Mouse (Mus musculus): ENCODE data around the gene Hsd11b2. TPM values are rescaled to one million over a fixed set of nuclear protein-coding genes. Genes with fewer than 3 reads are reported as not detected.

The Hsd11b2 gene
- polyA plus RNA-seq, 1 experiment from 2014 or later: 2.8 TPM

- H3K4me1 ChIP-seq (ENCODE audit: control insufficient read depth, insufficient read depth, low read length): 0 out of 2 replicates have a peak, but pooled peaks cover 2% of the 10 kb centered on the region
- no peak overlapping the region for H3K9ac ChIP-seq (replicated peaks; ENCODE audit: low read depth, low read length)
- no peak overlapping the region for H3K27ac ChIP-seq (ENCODE audit: low read length)
- ATAC-seq (ENCODE audit: insufficient number of reproducible peaks, insufficient read depth, low FRiP score, low read depth): no peak
- H3K4me2 ChIP-seq (replicated peaks; ENCODE audit: low read depth, low read length): no peak overlapping the region
- 39% methylated on average over 2 of the region's 2 CpGs for WGBS
- H3K4me3 ChIP-seq (ENCODE audit: low read depth, low read length): no peak overlapping the region
- H3K9me3 ChIP-seq (ENCODE audit: control insufficient read depth, low read depth, low read length): no peaks in the 10 kb centered on the region
- H3K36me3 ChIP-seq (ENCODE audit: control insufficient read depth, insufficient read depth, low read length): peaks cover 18% of the 10 kb centered on the region
- H3K27me3 ChIP-seq (ENCODE audit: control insufficient read depth, insufficient read depth, low read length): no peaks in the 10 kb centered on the region
Measured at GRCm38 (mm10) chr8:105481013-105481412, 37.5 kb upstream of the Hsd11b2 start.

- H3K36me3 ChIP-seq (ENCODE audit: control insufficient read depth, insufficient read depth, low read length): peaks cover 14% of the 10 kb centered on the region; the same call in 1 of the 2 replicates
- no peak overlapping the region for H3K27ac ChIP-seq (ENCODE audit: low read length)
- no peaks in the 10 kb centered on the region for H3K27me3 ChIP-seq (ENCODE audit: control insufficient read depth, insufficient read depth, low read length)
- H3K9ac ChIP-seq (replicated peaks; ENCODE audit: low read depth, low read length): no peak overlapping the region
- H3K9me3 ChIP-seq (ENCODE audit: control insufficient read depth, low read depth, low read length): no peaks in the 10 kb centered on the region
- ATAC-seq (ENCODE audit: insufficient number of reproducible peaks, insufficient read depth, low FRiP score, low read depth): no peak
- H3K4me1 ChIP-seq (ENCODE audit: control insufficient read depth, insufficient read depth, low read length): 0 out of 2 replicates have a peak, but pooled peaks cover 2% of the 10 kb centered on the region
- no peak overlapping the region for H3K4me3 ChIP-seq (ENCODE audit: low read depth, low read length)
- WGBS: 76% methylated on average over 6 of the region's 6 CpGs
- H3K4me2 ChIP-seq (replicated peaks; ENCODE audit: low read depth, low read length): no peak overlapping the region
Measured at GRCm38 (mm10) chr8:105481453-105481852, 37.1 kb upstream of the Hsd11b2 start.

- Histone ChIP-seq H3K4me3 (ENCODE audit: low read depth, low read length) (no peak overlapping the region), H3K27ac (ENCODE audit: low read length) (no peak overlapping the region), H3K9me3 (ENCODE audit: control insufficient read depth, low read depth, low read length) (no peaks in the 10 kb centered on the region), H3K27me3 (ENCODE audit: control insufficient read depth, insufficient read depth, low read length) (no peaks in the 10 kb centered on the region), H3K36me3 (ENCODE audit: control insufficient read depth, insufficient read depth, low read length) (peaks cover 13% of the 10 kb centered on the region; the same call in 1 of the 2 replicates), H3K9ac (replicated peaks; ENCODE audit: low read depth, low read length) (no peak overlapping the region), H3K4me1 (ENCODE audit: control insufficient read depth, insufficient read depth, low read length) (0 out of 2 replicates have a peak, but pooled peaks cover 2% of the 10 kb centered on the region), H3K4me2 (replicated peaks; ENCODE audit: low read depth, low read length) (no peak overlapping the region)
- WGBS: 68% methylated on average over 8 of the region's 8 CpGs
- ATAC-seq (ENCODE audit: insufficient number of reproducible peaks, insufficient read depth, low FRiP score, low read depth): no peak
Measured at GRCm38 (mm10) chr8:105482123-105482522, 36.4 kb upstream of the Hsd11b2 start.

- no peak overlapping the region for H3K4me3 ChIP-seq (ENCODE audit: low read depth, low read length)
- H3K36me3 ChIP-seq (ENCODE audit: control insufficient read depth, insufficient read depth, low read length): peaks cover 4% of the 10 kb centered on the region; the same call in 1 of the 2 replicates
- no peaks in the 10 kb centered on the region for H3K27me3 ChIP-seq (ENCODE audit: control insufficient read depth, insufficient read depth, low read length)
- H3K9me3 ChIP-seq (ENCODE audit: control insufficient read depth, low read depth, low read length): no peaks in the 10 kb centered on the region
- 0 out of 2 replicates have a peak, but pooled peaks cover 2% of the 10 kb centered on the region for H3K4me1 ChIP-seq (ENCODE audit: control insufficient read depth, insufficient read depth, low read length)
- 40% methylated on average over 14 of the region's 14 CpGs for WGBS
- no peak overlapping the region for H3K9ac ChIP-seq (replicated peaks; ENCODE audit: low read depth, low read length)
- peak; percentile 51 for ATAC-seq (ENCODE audit: insufficient number of reproducible peaks, insufficient read depth, low FRiP score, low read depth)
- H3K27ac ChIP-seq (ENCODE audit: low read length): no peak overlapping the region
- no peak overlapping the region for H3K4me2 ChIP-seq (replicated peaks; ENCODE audit: low read depth, low read length)
Measured at GRCm38 (mm10) chr8:105483212-105484029, 35.1 kb upstream of the Hsd11b2 start.

- ATAC-seq (ENCODE audit: insufficient number of reproducible peaks, insufficient read depth, low FRiP score, low read depth): 0 out of 2 replicates have a peak, but pooled peaks have one; percentile 33
- Histone ChIP-seq H3K9ac (replicated peaks; ENCODE audit: low read depth, low read length) (no peak overlapping the region), H3K9me3 (ENCODE audit: control insufficient read depth, low read depth, low read length) (no peaks in the 10 kb centered on the region), H3K27ac (ENCODE audit: low read length) (no peak overlapping the region), H3K4me2 (replicated peaks; ENCODE audit: low read depth, low read length) (no peak overlapping the region), H3K27me3 (ENCODE audit: control insufficient read depth, insufficient read depth, low read length) (no peaks in the 10 kb centered on the region), H3K36me3 (ENCODE audit: control insufficient read depth, insufficient read depth, low read length) (no peaks in the 10 kb centered on the region), H3K4me3 (ENCODE audit: low read depth, low read length) (no peak overlapping the region), H3K4me1 (ENCODE audit: control insufficient read depth, insufficient read depth, low read length) (0 out of 2 replicates have a peak, but pooled peaks cover 2% of the 10 kb centered on the region)
- 67% methylated on average over 3 of the region's 3 CpGs for WGBS
Measured at GRCm38 (mm10) chr8:105484030-105484368, 34.6 kb upstream of the Hsd11b2 start.

- Histone ChIP-seq H3K27me3 (ENCODE audit: control insufficient read depth, insufficient read depth, low read length) (no peaks in the 10 kb centered on the region), H3K27ac (ENCODE audit: low read length) (no peak overlapping the region), H3K4me1 (ENCODE audit: control insufficient read depth, insufficient read depth, low read length) (0 out of 2 replicates have a peak, but pooled peaks cover 2% of the 10 kb centered on the region), H3K4me3 (ENCODE audit: low read depth, low read length) (no peak overlapping the region), H3K36me3 (ENCODE audit: control insufficient read depth, insufficient read depth, low read length) (no peaks in the 10 kb centered on the region), H3K9me3 (ENCODE audit: control insufficient read depth, low read depth, low read length) (no peaks in the 10 kb centered on the region), H3K9ac (replicated peaks; ENCODE audit: low read depth, low read length) (no peak overlapping the region), H3K4me2 (replicated peaks; ENCODE audit: low read depth, low read length) (no peak overlapping the region)
- ATAC-seq (ENCODE audit: insufficient number of reproducible peaks, insufficient read depth, low FRiP score, low read depth): no peak
- WGBS: 31% methylated on average over 2 of the region's 2 CpGs
Measured at GRCm38 (mm10) chr8:105484392-105484791, 34.2 kb upstream of the Hsd11b2 start.

- Histone ChIP-seq H3K9ac (replicated peaks; ENCODE audit: low read depth, low read length) (no peak overlapping the region), H3K4me2 (replicated peaks; ENCODE audit: low read depth, low read length) (no peak overlapping the region)
Measured at GRCm38 (mm10) chr8:105488082-105488481, 30.5 kb upstream of the Hsd11b2 start.

GRCm38 (mm10) chr8:105489281-105489680, 29.3 kb upstream of the Hsd11b2 start:
- H3K27ac ChIP-seq (ENCODE audit: low read length): no peak overlapping the region
- H3K36me3 ChIP-seq (ENCODE audit: control insufficient read depth, insufficient read depth, low read length): no peaks in the 10 kb centered on the region
- H3K4me2 ChIP-seq (replicated peaks; ENCODE audit: low read depth, low read length): no peak overlapping the region
- no peak overlapping the region for H3K4me3 ChIP-seq (ENCODE audit: low read depth, low read length)
- no peaks in the 10 kb centered on the region for H3K27me3 ChIP-seq (ENCODE audit: control insufficient read depth, insufficient read depth, low read length)
- no peak for ATAC-seq (ENCODE audit: insufficient number of reproducible peaks, insufficient read depth, low FRiP score, low read depth)
- no peaks in the 10 kb centered on the region for H3K4me1 ChIP-seq (ENCODE audit: control insufficient read depth, insufficient read depth, low read length)
- WGBS: 36% methylated on average over 1 of the region's 1 CpGs
- no peaks in the 10 kb centered on the region for H3K9me3 ChIP-seq (ENCODE audit: control insufficient read depth, low read depth, low read length)
- no peak overlapping the region for H3K9ac ChIP-seq (replicated peaks; ENCODE audit: low read depth, low read length)

More at GRCm38 (mm10) chr8:105488082-105488481, 30.5 kb upstream of the Hsd11b2 start:
- H3K4me1 ChIP-seq (ENCODE audit: control insufficient read depth, insufficient read depth, low read length): 0 out of 2 replicates have a peak, but pooled peaks cover 2% of the 10 kb centered on the region
- no peaks in the 10 kb centered on the region for H3K36me3 ChIP-seq (ENCODE audit: control insufficient read depth, insufficient read depth, low read length)
- H3K27ac ChIP-seq (ENCODE audit: low read length): no peak overlapping the region
- H3K9me3 ChIP-seq (ENCODE audit: control insufficient read depth, low read depth, low read length): no peaks in the 10 kb centered on the region
- WGBS: 65% methylated on average over 3 of the region's 3 CpGs
- H3K27me3 ChIP-seq (ENCODE audit: control insufficient read depth, insufficient read depth, low read length): no peaks in the 10 kb centered on the region
- no peak overlapping the region for H3K4me3 ChIP-seq (ENCODE audit: low read depth, low read length)
- no peak for ATAC-seq (ENCODE audit: insufficient number of reproducible peaks, insufficient read depth, low FRiP score, low read depth)

Data from stomach, embryonic 14.5 days (tissue).